Mouse (Mus musculus): ENCODE measurements around the gene Ppp1r13b.

The Ppp1r13b gene

GRCm38 (mm10) chr12:111916514-111917217 lies 8.8 kb upstream of the Ppp1r13b start:
- DNase-seq, result no peak

- no peak for DNase-seq
Observed at GRCm38 (mm10) chr12:111915781-111916180, 7.9 kb upstream of the Ppp1r13b start.

- no peak for DNase-seq
Observed at GRCm38 (mm10) chr12:111914031-111914430, 6.1 kb upstream of the Ppp1r13b start.

GRCm38 (mm10) chr12:111912802-111913201 lies 4.9 kb upstream of the Ppp1r13b start:
- DNase-seq, result no peak

GRCm38 (mm10) chr12:111911796-111912195 lies 3.9 kb upstream of the Ppp1r13b start:
- no peak for DNase-seq

- no peak for DNase-seq
Observed at GRCm38 (mm10) chr12:111911171-111911760, 3.4 kb upstream of the Ppp1r13b start.

GRCm38 (mm10) chr12:111908997-111909550 lies 1.2 kb upstream of the Ppp1r13b start:
- DNase-seq, result no peak

- DNase-seq, result no peak
Observed at GRCm38 (mm10) chr12:111907421-111907891, 454 bp downstream of the Ppp1r13b start.

- DNase-seq, result no peak
Observed at GRCm38 (mm10) chr12:111906309-111906875, 1.5 kb downstream of the Ppp1r13b start.

GRCm38 (mm10) chr12:111902488-111902887 lies 5.4 kb downstream of the Ppp1r13b start:
- DNase-seq, result no peak

- DNase-seq, result no peak
Observed at GRCm38 (mm10) chr12:111901105-111901875, 6.6 kb downstream of the Ppp1r13b start.

- DNase-seq, result no peak
Observed at GRCm38 (mm10) chr12:111899646-111900045, 8.3 kb downstream of the Ppp1r13b start.

GRCm38 (mm10) chr12:111898686-111899085 lies 9.2 kb downstream of the Ppp1r13b start:
- DNase-seq, result no peak

- no peak for DNase-seq
Observed at GRCm38 (mm10) chr12:111896908-111897661, 10.8 kb downstream of the Ppp1r13b start.

GRCm38 (mm10) chr12:111894082-111894481 lies 13.8 kb downstream of the Ppp1r13b start:
- no peak for DNase-seq

GRCm38 (mm10) chr12:111892981-111893380 lies 14.9 kb downstream of the Ppp1r13b start:
- no peak for DNase-seq

GRCm38 (mm10) chr12:111891800-111892199 lies 16.1 kb downstream of the Ppp1r13b start:
- DNase-seq, result no peak

- no peak for DNase-seq
Observed at GRCm38 (mm10) chr12:111889251-111889650, 18.7 kb downstream of the Ppp1r13b start.

GRCm38 (mm10) chr12:111888303-111888864 lies 19.5 kb downstream of the Ppp1r13b start:
- no peak for DNase-seq

- no peak for DNase-seq
Observed at GRCm38 (mm10) chr12:111887005-111887404, 20.9 kb downstream of the Ppp1r13b start.

GRCm38 (mm10) chr12:111882852-111883251 lies 25.1 kb downstream of the Ppp1r13b start:
- no peak for DNase-seq

- no peak for DNase-seq
Observed at GRCm38 (mm10) chr12:111882022-111882421, 25.9 kb downstream of the Ppp1r13b start.

Measured in embryo, embryonic 11 days (tissue).